Mouse (Mus musculus) liver, adult 2 months (tissue): ENCODE data around the gene St7. TPM values are rescaled to one million over a fixed set of nuclear protein-coding genes. Genes with fewer than 3 reads are reported as not detected.

Experiments used
- DNase-seq: peaks from one replicate; pipeline ENCODE4 v3.0.0-alpha.2; 2011; ENCODE audit warnings: low read depth, low spot score; ENCODE audit errors: extremely low read depth
- H3K27ac ChIP-seq: fragments of 200-500 bp; replicated peaks from 2 replicates; pipeline ENCODE4 v1.5.1; 2012; ENCODE audit warnings: low read depth, mild to moderate bottlenecking, control low read depth, inconsistent platforms, low read length; ENCODE audit not compliant: insufficient read depth
- H3K27me3 ChIP-seq: fragments of 200-500 bp; 2 replicates; pipeline ENCODE4 v1.6.1; 2012; ENCODE audit warnings: mild to moderate bottlenecking, moderate library complexity, low read length, inconsistent platforms; ENCODE audit not compliant: control insufficient read depth, insufficient read depth
- H3K36me3 ChIP-seq: fragments of 200-500 bp; 2 replicates; pipeline ENCODE4 v1.6.1; 2012; ENCODE audit warnings: low read length, inconsistent platforms; ENCODE audit not compliant: control insufficient read depth, insufficient read depth
- H3K4me1 ChIP-seq: fragments of 200-500 bp; 2 replicates; pipeline ENCODE4 v1.6.1; 2011; ENCODE audit warnings: low read length; ENCODE audit not compliant: control insufficient read depth, insufficient read depth
- H3K4me3 ChIP-seq: fragments of 200-500 bp; 2 replicates; pipeline ENCODE4 v1.5.1; 2011; ENCODE audit warnings: low read depth, mild to moderate bottlenecking, control low read depth, low read length, moderate library complexity; ENCODE audit not compliant: insufficient read depth
- H3K79me2 ChIP-seq: fragments of 200-500 bp; 2 replicates; pipeline ENCODE4 v1.6.1; 2012; ENCODE audit warnings: inconsistent platforms, mild to moderate bottlenecking, low read length, moderate library complexity; ENCODE audit not compliant: control insufficient read depth, insufficient read depth
- H3K9ac ChIP-seq: fragments of 200-500 bp; 2 replicates; pipeline ENCODE4 v1.6.1; 2012; ENCODE audit warnings: low read depth, mild to moderate bottlenecking, control low read depth, inconsistent platforms, low read length
- CTCF ChIP-seq: fragments of 200-500 bp; IDR thresholded peaks from 2 replicates; pipeline ENCODE4 v1.5.1; 2011; ENCODE audit warnings: low read depth, low read length, control low read depth
- POLR2A ChIP-seq: fragments of 200-500 bp; IDR thresholded peaks from 2 replicates; pipeline ENCODE4 v1.6.1; 2011; ENCODE audit warnings: low read length, control low read depth; ENCODE audit not compliant: insufficient read depth; ENCODE audit errors: extremely low read depth
- WGBS: fragments of 180-500 bp; shearing (Covaris S2); methylation state at CpG from one replicate; pipeline ENCODE4 v1.1.7; 2018; 5-methylcytosine and 5-hydroxymethylcytosine counted together
- polyA plus RNA-seq: library from polyadenylated mRNA; depleted of rRNA; stranded (reverse); fragments of >200 nt; gene quantifications from 2 replicates; pipeline ENCODE4 v1.2.3, GENCODE M21; 2012
- total RNA-seq: library from RNA; depleted of rRNA; stranded (reverse); fragments of >200 nt; gene quantifications from 2 replicates; pipeline ENCODE4 v1.2.3, GENCODE M21; 2014

The St7 gene
- total and polyA plus RNA-seq, 2 experiments = 5.7 to 8.8 TPM

GRCm38 (mm10) chr6:17784523-17784922 lies 91.8 kb downstream of the St7 start:
- H3K36me3 ChIP-seq = no peaks in the 10 kb centered on the region
- WGBS = 55% methylated on average over 5 of the region's 5 CpGs
- H3K9ac ChIP-seq = no peak overlapping the region
- H3K79me2 ChIP-seq = peaks cover 3% of the 10 kb centered on the region; the same call in 1 of the 2 replicates
- H3K4me1 ChIP-seq = peaks cover 3% of the 10 kb centered on the region; the same call in 1 of the 2 replicates
- TF ChIP-seq CTCF (no peak), POLR2A (no peak)
- no peak for DNase-seq
- no peaks in the 10 kb centered on the region for H3K27me3 ChIP-seq
- H3K27ac ChIP-seq = no peak overlapping the region
- H3K4me3 ChIP-seq = no peak overlapping the region

GRCm38 (mm10) chr6:17785248-17785647 lies 92.5 kb downstream of the St7 start:
- Histone ChIP-seq H3K4me3 (no peak overlapping the region), H3K9ac (no peak overlapping the region), H3K27ac (no peak overlapping the region), H3K27me3 (no peaks in the 10 kb centered on the region), H3K79me2 (peaks cover 3% of the 10 kb centered on the region; the same call in 1 of the 2 replicates), H3K36me3 (no peaks in the 10 kb centered on the region), H3K4me1 (peaks cover 3% of the 10 kb centered on the region; the same call in 1 of the 2 replicates)
- WGBS = 75% methylated on average over 2 of the region's 2 CpGs
- no peak for TF ChIP-seq POLR2A
- no peak for TF ChIP-seq CTCF
- no peak for DNase-seq

GRCm38 (mm10) chr6:17787810-17788209 lies 95.1 kb downstream of the St7 start:
- H3K36me3 ChIP-seq = no peaks in the 10 kb centered on the region
- no peaks in the 10 kb centered on the region for H3K27me3 ChIP-seq
- DNase-seq = no peak
- TF ChIP-seq CTCF = no peak
- TF ChIP-seq POLR2A = no peak
- H3K4me3 ChIP-seq = no peak overlapping the region
- 38% methylated on average over 1 of the region's 1 CpGs for WGBS
- H3K27ac ChIP-seq = no peak overlapping the region
- no peak overlapping the region for H3K9ac ChIP-seq
- peaks cover 3% of the 10 kb centered on the region; the same call in 1 of the 2 replicates for H3K79me2 ChIP-seq
- peaks cover 3% of the 10 kb centered on the region; the same call in 1 of the 2 replicates for H3K4me1 ChIP-seq

GRCm38 (mm10) chr6:17790251-17790650 lies 97.5 kb downstream of the St7 start:
- DNase-seq = no peak
- H3K4me3 ChIP-seq = no peak overlapping the region
- TF ChIP-seq POLR2A = no peak
- H3K27me3 ChIP-seq = no peaks in the 10 kb centered on the region
- WGBS = 81% methylated on average over 1 of the region's 1 CpGs
- peaks cover 2% of the 10 kb centered on the region; the same call in 1 of the 2 replicates for H3K4me1 ChIP-seq
- H3K9ac ChIP-seq = no peak overlapping the region
- no peaks in the 10 kb centered on the region for H3K36me3 ChIP-seq
- H3K79me2 ChIP-seq = no peaks in the 10 kb centered on the region; the same call in 1 of the 2 replicates
- H3K27ac ChIP-seq = no peak overlapping the region

GRCm38 (mm10) chr6:17793471-17793870 lies 100.7 kb downstream of the St7 start:
- peak; percentile 57 for DNase-seq
- H3K27ac ChIP-seq = no peak overlapping the region
- H3K4me1 ChIP-seq = no peaks in the 10 kb centered on the region; the same call in 1 of the 2 replicates
- TF ChIP-seq CTCF (no peak), POLR2A (no peak)
- no peaks in the 10 kb centered on the region for H3K27me3 ChIP-seq
- H3K36me3 ChIP-seq = no peaks in the 10 kb centered on the region
- H3K9ac ChIP-seq = no peak overlapping the region
- H3K79me2 ChIP-seq = no peaks in the 10 kb centered on the region
- WGBS = 69% methylated on average over 3 of the region's 3 CpGs
- H3K4me3 ChIP-seq = no peak overlapping the region

GRCm38 (mm10) chr6:17797271-17797713 lies 104.6 kb downstream of the St7 start:
- DNase-seq = no peak
- no peaks in the 10 kb centered on the region; the same call in 1 of the 2 replicates for H3K4me1 ChIP-seq
- no peaks in the 10 kb centered on the region for H3K36me3 ChIP-seq
- H3K27me3 ChIP-seq = no peaks in the 10 kb centered on the region
- H3K27ac ChIP-seq = no peak overlapping the region
- H3K79me2 ChIP-seq = no peaks in the 10 kb centered on the region
- no peak overlapping the region for H3K4me3 ChIP-seq
- TF ChIP-seq CTCF (no peak), POLR2A (no peak)
- no peak overlapping the region for H3K9ac ChIP-seq
- 96% methylated on average over 5 of the region's 5 CpGs for WGBS
